Mouse (Mus musculus) testis, adult 2 months (tissue): Measurements from ENCODE around the gene Slc7a1. TPM values are rescaled to one million over a fixed set of nuclear protein-coding genes. Genes with fewer than 3 reads are reported as not detected.
A peak's percentile ranks its signal among the peaks of the same experiment; 100 is the strongest.

ENCODE experiments used
- H3K27ac ChIP-seq: fragments of 200-500 bp; 2 replicates; pipeline ENCODE4 v1.5.1; 2012; ENCODE audit warnings: low read depth, low read length; ENCODE audit not compliant: control insufficient read depth, insufficient read depth
- H3K27me3 ChIP-seq: fragments of 200-500 bp; 2 replicates; pipeline ENCODE4 v1.6.1; 2012; ENCODE audit warnings: mild to moderate bottlenecking, low read length, moderate library complexity; ENCODE audit not compliant: control insufficient read depth, insufficient read depth
- H3K36me3 ChIP-seq: fragments of 200-500 bp; 2 replicates; pipeline ENCODE4 v1.6.1; 2012; ENCODE audit warnings: mild to moderate bottlenecking, low read length; ENCODE audit not compliant: control insufficient read depth, insufficient read depth
- H3K4me1 ChIP-seq: fragments of 200-500 bp; 2 replicates; pipeline ENCODE4 v1.6.1; 2012; ENCODE audit warnings: low read length; ENCODE audit not compliant: control insufficient read depth, insufficient read depth
- H3K4me3 ChIP-seq: fragments of 200-500 bp; 2 replicates; pipeline ENCODE4 v1.5.1; 2012; ENCODE audit warnings: low read depth, mild to moderate bottlenecking, low read length, moderate library complexity, mixed read lengths; ENCODE audit not compliant: control insufficient read depth
- CTCF ChIP-seq: fragments of 200-500 bp; IDR thresholded peaks from 2 replicates; pipeline ENCODE4 v1.5.1; 2012; ENCODE audit warnings: low read depth, mild to moderate bottlenecking, inconsistent platforms, low read length, moderate library complexity; ENCODE audit not compliant: control insufficient read depth, insufficient read depth, insufficient replicate concordance
- POLR2A ChIP-seq: fragments of 200-500 bp; IDR thresholded peaks from 2 replicates; pipeline ENCODE4 v1.6.1; 2012; ENCODE audit warnings: low read depth, mild to moderate bottlenecking, inconsistent platforms, low read length, moderate library complexity; ENCODE audit not compliant: control insufficient read depth
- polyA plus RNA-seq: library from polyadenylated mRNA; depleted of rRNA; stranded (reverse); fragments of >200 nt; gene quantifications from 2 replicates; pipeline ENCODE4 v1.2.3, GENCODE M21; 2012; rRNA removed

Gene Slc7a1
- polyA plus RNA-seq, result 8.9 and 10.5 TPM in 2 replicates

DNA sequence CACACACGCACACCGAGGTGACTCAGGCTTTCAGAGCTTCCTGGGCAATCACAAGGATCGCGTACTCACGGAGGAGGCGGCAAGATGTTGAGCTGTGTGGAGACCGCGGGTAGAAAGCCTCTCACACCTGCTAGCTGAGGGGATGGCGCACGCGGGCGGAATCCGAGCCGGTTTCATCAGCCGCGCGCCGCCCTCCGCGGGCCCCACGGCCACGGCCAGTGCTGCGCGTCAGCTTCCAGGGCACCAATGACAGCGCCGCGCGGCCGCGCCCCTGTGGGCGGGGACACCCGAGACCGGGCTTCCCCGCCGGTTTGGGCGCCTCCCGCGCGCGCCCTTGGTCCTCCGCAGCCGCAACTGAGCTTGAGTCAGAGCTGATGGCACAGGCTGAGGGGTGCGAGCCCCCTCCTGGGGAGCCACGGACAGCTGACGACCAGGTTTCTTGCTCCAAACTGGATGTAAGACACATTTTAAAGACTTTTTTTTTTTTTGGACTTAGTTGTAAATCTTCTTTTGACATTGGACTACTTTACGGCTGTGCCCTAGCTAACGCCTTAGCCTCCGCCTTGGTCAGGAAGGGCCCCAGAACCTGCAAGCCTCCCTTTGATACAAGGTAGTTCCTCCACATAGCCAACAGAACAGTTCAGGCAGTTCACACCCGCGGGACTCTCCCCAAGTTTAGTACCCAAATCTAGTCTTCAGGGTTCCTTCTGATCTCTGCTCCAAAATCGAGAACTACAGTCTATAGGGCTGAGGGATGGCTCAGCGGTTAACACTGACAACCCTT lies at the start of gene Slc7a1:
Gene Slc7a1 (minus strand): TSS at position 245 of the 784 bp plus-strand sequence.
- H3K36me3 ChIP-seq, result no peaks in the 10 kb centered on the region
- TF ChIP-seq POLR2A (peak; percentile 69), CTCF (no peak)
- H3K4me1 ChIP-seq, result peaks cover 15% of the 10 kb centered on the region
- peak within 1 kb of the TSS; percentile 80 for H3K27ac ChIP-seq
- peak within 1 kb of the TSS; percentile 88 for H3K4me3 ChIP-seq
- no peaks in the 10 kb centered on the region for H3K27me3 ChIP-seq

DNA sequence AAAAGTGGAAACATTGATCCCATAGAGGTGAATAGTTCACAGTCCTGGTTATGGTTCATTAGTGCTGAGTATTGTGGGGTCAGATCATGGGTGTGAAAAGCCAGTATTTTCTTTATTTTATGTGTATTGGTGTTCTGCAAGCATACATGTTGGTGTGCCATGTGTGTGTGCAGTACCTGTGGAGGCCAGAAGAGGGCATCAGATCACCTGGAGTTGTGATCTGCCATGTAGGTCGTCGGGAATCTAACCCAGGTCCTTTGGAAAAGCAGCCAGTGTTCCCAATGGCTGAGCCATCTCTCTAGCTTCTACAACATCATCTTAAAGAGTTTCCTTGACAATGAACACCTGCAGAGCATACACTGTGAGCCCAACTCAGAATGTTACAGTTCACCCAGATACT lies 45.3 kb upstream of the Slc7a1 start:
- no peak overlapping the region for H3K27ac ChIP-seq
- H3K27me3 ChIP-seq, result no peaks in the 10 kb centered on the region
- no peaks in the 10 kb centered on the region for H3K36me3 ChIP-seq
- no peak overlapping the region for H3K4me3 ChIP-seq
- H3K4me1 ChIP-seq, result no peaks in the 10 kb centered on the region
- no peak for TF ChIP-seq POLR2A
- peak; percentile 55; the same call in 1 of the 2 replicates for TF ChIP-seq CTCF

DNA sequence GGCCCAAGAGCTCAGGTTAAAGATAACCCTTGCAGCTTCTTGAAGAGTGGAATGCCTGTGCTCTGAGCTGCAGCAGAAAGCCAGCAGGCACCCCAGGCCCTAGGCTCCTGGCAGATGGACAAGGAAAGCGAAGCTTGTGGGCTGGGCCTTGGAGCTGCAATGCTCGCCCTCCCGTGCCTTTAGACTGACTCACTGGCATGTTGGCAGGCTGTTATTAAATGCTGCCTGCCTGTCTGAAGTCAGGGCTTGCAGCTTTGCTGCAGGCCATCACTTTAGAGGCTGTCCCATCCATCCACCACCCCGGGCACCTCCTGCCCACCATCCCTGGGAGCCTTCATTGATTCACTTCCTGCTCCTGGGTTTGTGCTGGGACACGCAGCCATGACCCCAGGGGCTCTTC lies 44.0 kb upstream of the Slc7a1 start:
- H3K27me3 ChIP-seq, result no peaks in the 10 kb centered on the region

DNA sequence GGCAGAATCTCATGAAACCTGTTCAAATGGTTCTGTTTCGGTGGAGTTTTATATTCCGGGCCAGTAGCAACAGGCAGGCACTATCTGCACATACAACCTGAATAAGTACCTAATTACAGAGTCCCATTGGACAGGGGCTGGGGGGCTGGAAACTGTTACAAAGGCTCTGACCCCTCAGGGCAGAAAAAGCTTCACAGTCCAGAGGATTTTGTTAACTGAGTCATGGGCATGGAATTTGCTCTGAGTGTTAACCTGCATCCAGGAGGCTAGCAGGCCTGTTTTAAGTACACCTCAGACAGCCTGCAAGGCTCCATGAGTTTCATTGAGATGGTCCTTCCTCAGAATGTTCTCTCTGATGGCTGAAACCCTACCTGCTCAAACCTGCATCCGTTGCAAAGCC lies 36.0 kb upstream of the Slc7a1 start:
- Histone ChIP-seq H3K27me3 (no peaks in the 10 kb centered on the region), H3K36me3 (no peaks in the 10 kb centered on the region), H3K4me1 (no peaks in the 10 kb centered on the region), H3K4me3 (no peak overlapping the region), H3K27ac (no peak overlapping the region)
- TF ChIP-seq POLR2A (no peak), CTCF (no peak)

More for the DNA sequence above, 44.0 kb upstream of the Slc7a1 start:
- no peak overlapping the region for H3K27ac ChIP-seq
- TF ChIP-seq POLR2A (no peak), CTCF (no peak)
- H3K36me3 ChIP-seq, result no peaks in the 10 kb centered on the region
- H3K4me3 ChIP-seq, result no peak overlapping the region
- H3K4me1 ChIP-seq, result no peaks in the 10 kb centered on the region

DNA sequence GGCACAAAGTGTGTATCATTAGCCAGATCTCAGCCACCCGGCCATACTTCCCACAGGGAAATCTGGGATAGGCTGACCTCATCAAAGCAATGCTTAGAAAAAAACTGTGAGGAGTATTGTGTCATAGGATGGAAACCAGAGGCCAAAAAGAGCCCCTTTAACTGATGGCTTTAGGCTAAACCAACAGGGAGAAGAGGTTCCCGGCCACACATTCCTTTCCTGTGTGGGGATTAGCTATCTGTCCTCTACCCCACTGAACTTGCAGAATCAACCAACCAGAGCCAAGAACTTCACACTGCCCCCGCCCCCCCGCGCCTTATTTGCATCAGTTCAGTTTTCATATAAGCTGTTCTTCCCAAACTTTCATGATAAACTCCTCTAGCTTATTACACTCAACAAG lies 32.4 kb upstream of the Slc7a1 start:
- H3K36me3 ChIP-seq, result no peaks in the 10 kb centered on the region
- H3K4me3 ChIP-seq, result no peak overlapping the region
- no peak overlapping the region for H3K27ac ChIP-seq
- H3K27me3 ChIP-seq, result no peaks in the 10 kb centered on the region
- TF ChIP-seq CTCF (no peak), POLR2A (no peak)
- H3K4me1 ChIP-seq, result no peaks in the 10 kb centered on the region

DNA sequence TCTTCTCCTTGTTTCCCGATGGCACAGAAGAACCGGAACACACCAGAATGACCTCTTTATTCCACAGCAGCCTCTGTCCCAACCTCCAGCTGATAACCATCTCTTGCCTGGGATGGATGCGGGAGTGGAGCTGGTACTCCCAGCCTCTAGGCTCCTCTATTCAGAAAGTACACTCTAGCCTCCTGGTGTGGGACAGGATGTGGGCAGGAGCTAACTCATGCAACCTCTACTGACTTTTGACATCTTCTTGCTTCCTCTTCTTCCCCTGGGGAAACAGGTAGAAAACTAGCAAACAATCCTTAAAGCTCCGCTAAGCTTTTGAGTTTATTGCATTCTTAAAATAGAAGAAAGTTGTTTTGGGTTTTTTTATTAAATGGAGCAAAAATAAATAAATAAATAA lies 29.1 kb upstream of the Slc7a1 start:
- Histone ChIP-seq H3K4me1 (no peaks in the 10 kb centered on the region), H3K36me3 (no peaks in the 10 kb centered on the region), H3K27ac (no peak overlapping the region), H3K4me3 (no peak overlapping the region), H3K27me3 (no peaks in the 10 kb centered on the region)
- TF ChIP-seq CTCF, result no peak
- TF ChIP-seq POLR2A, result no peak

DNA sequence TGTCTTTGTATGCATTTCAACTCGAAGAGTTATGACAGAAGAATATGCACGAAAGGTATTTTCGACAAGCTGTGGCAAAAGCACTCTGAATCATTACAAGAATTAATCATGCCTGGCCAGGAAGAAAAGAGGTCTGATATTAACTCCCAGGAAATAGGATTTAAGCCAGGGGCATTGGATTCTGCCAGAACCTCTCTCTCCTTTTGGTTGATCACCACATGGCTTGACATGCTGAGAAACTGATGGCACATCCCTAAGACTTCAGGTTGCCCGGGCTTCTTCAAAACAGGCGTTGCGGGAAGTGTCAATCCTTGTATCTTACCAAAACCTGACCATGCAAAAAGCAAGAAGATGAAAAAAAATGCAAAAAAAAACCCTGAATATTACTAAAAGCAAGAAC lies 25.4 kb upstream of the Slc7a1 start:
- Histone ChIP-seq H3K36me3 (no peaks in the 10 kb centered on the region), H3K4me3 (no peak overlapping the region), H3K27ac (no peak overlapping the region), H3K4me1 (no peaks in the 10 kb centered on the region), H3K27me3 (no peaks in the 10 kb centered on the region)
- TF ChIP-seq POLR2A (no peak), CTCF (no peak)
